Mouse (Mus musculus) embryonic facial prominence, embryonic 10.5 days (tissue): ENCODE measurements around the gene Maob. TPM values are rescaled to one million over a fixed set of nuclear protein-coding genes. Genes with fewer than 3 reads are reported as not detected.

ENCODE experiments used
- DNase-seq: peaks from one replicate; pipeline ENCODE4 v3.0.0-alpha.2; 2017; ENCODE audit warnings: low spot score
- H3K27ac ChIP-seq: fragments of 300-500 bp; sonication (generic); replicated peaks from 2 replicates; pipeline ENCODE4 v1.5.1; 2016; ENCODE audit warnings: mild to moderate bottlenecking
- H3K27me3 ChIP-seq: fragments of 300-500 bp; sonication (generic); replicated peaks from 2 replicates; pipeline ENCODE4 v1.6.1; 2016; ENCODE audit warnings: low read depth, mild to moderate bottlenecking; ENCODE audit not compliant: poor library complexity, severe bottlenecking
- H3K36me3 ChIP-seq: fragments of 300-500 bp; sonication (generic); replicated peaks from 2 replicates; pipeline ENCODE4 v1.6.1; 2016; ENCODE audit warnings: mild to moderate bottlenecking, moderate library complexity
- H3K4me1 ChIP-seq: fragments of 300-500 bp; sonication (generic); 2 replicates; pipeline ENCODE4 v1.6.1; 2016
- H3K4me3 ChIP-seq: fragments of 300-500 bp; sonication (generic); 2 replicates; pipeline ENCODE4 v1.5.1; 2016; ENCODE audit warnings: mild to moderate bottlenecking, moderate library complexity
- H3K9me3 ChIP-seq: fragments of 300-500 bp; sonication (generic); 2 replicates; pipeline ENCODE4 v1.6.1; 2016; ENCODE audit warnings: mild to moderate bottlenecking
- WGBS: fragments of 180-500 bp; shearing (Covaris S2); methylation state at CpG from one replicate; pipeline ENCODE4 v1.1.7; 2016; 5-methylcytosine and 5-hydroxymethylcytosine counted together
- polyA plus RNA-seq: library from polyadenylated mRNA; unstranded; fragments of >200 nt; fragmentation: Nextera tagmentation; extraction: Ambion mirVana; gene quantifications from 2 replicates; pipeline ENCODE4 v1.2.1, GENCODE M21; 2016

The Maob gene
- polyA plus RNA-seq, 1 experiment from 2014 or later: 10.0 TPM

GRCm38 (mm10) chrX:16748932-16749331 is 68.2 kb downstream of the Maob start:
- 76% methylated on average over 1 of the region's 1 CpGs for WGBS
- DNase-seq: no peak
- H3K4me3 ChIP-seq: no peak overlapping the region

DNA sequence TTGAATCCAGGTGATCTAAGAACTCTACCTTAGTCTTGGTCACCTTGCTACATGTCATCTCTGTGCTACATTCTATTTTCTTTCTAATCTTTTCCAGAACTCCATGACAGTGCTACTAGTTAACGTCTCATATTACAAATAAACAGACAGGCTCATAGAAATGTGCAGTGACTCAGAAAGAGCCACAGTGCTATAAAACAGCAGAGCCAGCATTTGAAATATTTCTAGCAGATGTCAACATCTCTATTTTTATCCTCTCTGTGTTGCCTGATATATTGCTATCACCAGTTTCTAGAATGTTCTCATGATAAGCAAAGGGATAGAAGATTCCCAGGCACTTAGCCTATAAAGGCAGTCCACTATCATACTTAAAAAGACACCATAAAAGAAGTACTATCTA is 103.1 kb downstream of the Maob start:
- WGBS: 76% methylated on average over 1 of the region's 1 CpGs
- Histone ChIP-seq H3K27me3 (no peaks in the 10 kb centered on the region), H3K4me3 (no peak overlapping the region), H3K9me3 (no peaks in the 10 kb centered on the region), H3K27ac (no peak overlapping the region), H3K4me1 (no peaks in the 10 kb centered on the region), H3K36me3 (no peaks in the 10 kb centered on the region)
- no peak for DNase-seq

More at GRCm38 (mm10) chrX:16748932-16749331, 68.2 kb downstream of the Maob start:
- H3K27me3 ChIP-seq: no peaks in the 10 kb centered on the region
- H3K27ac ChIP-seq: no peak overlapping the region
- no peaks in the 10 kb centered on the region for H3K36me3 ChIP-seq
- no peaks in the 10 kb centered on the region for H3K9me3 ChIP-seq
- H3K4me1 ChIP-seq: no peaks in the 10 kb centered on the region

DNA sequence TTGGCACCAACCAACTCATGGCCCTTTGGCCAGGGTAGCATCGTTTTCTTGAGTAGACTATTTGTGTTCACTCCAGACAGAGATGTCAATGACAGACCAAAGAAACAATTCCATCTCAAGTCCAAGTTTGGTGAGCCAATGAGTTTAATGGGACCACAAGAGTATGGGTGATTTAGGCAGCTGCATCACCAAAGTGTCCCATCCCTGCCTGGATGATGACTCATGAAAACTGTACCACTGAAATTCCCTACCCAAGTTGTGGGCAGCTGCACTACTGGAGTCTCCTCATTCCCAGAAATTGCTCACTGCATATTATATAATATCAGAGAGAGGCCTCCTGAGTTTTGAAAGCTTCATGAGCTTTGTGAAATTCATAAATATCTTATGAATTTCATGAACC is 111.1 kb downstream of the Maob start:
- Histone ChIP-seq H3K4me1 (no peaks in the 10 kb centered on the region), H3K9me3 (no peaks in the 10 kb centered on the region), H3K4me3 (no peak overlapping the region), H3K36me3 (no peaks in the 10 kb centered on the region), H3K27me3 (no peaks in the 10 kb centered on the region), H3K27ac (no peak overlapping the region)
- no peak for DNase-seq
- WGBS: 78% methylated on average over 1 of the region's 1 CpGs

Other genes with a start within 250 kb of the Maob start
- 15.1 and 16.4 TPM in 2 replicates for gene Maoa, start 197.7 kb downstream of the Maob start, polyA plus RNA-seq
- 1.2 and 1.3 TPM in 2 replicates for gene Ndp, start 94.4 kb upstream of the Maob start, polyA plus RNA-seq